Mouse (Mus musculus) CD4-positive helper T cell, adult 2 months (primary cell): ENCODE results near the gene H2-D1.
"Not testable (repeated sequence)": the region's sequence is repeated elsewhere in the genome, so short reads cannot be mapped to it uniquely, and the experiment has no call there.

Source experiments
- DNase-seq: peaks from one replicate; pipeline ENCODE4 v3.0.0-alpha.2; 2012; ENCODE audit warnings: low read depth, missing footprints, low spot score

H2-D1 gene

GRCm38 (mm10) chr17:35303271-35303670, 40.7 kb downstream of the H2-D1 start:
- no peak for DNase-seq

DNA sequence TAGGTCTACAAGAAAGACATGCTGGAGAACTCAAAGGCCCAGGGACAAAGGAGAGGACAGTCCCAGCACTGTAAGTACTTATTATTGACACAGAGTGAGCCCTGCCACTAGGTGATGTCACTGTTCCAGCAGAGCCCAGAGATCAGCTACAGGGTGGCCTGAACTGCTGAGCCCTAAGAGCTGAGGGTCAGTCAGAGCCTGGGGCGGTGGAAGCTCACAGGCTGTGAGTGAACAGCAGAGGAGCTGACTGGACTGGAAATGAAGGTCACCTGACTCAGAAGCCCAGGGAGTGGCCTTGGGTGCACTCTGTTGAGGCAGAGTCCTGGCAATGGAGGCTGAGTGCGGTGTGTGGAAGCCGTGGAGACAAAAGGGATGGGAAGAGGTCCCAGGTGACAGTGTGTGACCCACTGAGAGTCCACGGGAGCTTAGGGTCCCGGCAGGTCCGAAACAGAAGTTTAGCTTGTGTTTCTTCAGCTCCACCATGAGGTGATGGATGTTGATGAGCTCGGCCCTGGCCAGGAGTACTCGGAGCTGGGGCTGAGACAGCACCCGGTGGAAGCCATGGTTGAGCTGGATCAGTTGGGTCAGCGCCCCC, 41.3 kb downstream of the H2-D1 start:
- no peak for DNase-seq

DNA sequence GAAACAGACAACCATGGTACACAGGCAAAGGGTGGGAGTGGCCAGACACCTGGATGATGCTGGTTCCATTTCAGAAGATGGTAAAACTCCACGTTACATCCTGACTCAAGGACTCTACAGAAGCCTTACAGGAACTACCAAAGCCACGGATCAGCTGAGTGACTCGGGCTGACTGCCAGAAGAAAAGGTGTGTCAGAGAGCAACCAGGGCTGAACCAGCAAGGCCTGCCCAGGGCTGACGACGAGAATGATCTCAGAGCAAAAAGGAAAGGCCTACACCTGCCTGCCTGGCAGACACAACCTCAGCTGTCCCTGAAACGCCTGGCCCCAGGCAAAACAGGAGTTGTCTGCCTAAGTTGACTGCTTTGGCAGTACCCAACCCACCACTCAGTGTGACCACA, 41.9 kb downstream of the H2-D1 start:
- no peak for DNase-seq

GRCm38 (mm10) chr17:35304921-35305320, 42.4 kb downstream of the H2-D1 start:
- DNase-seq: not testable (repeated sequence)
